Mouse (Mus musculus) yolk sac, embryonic 10.5 days (tissue): ENCODE measurements at regions not wholly inside any gene's neighbourhood (a gene's known extent, or its start where the extent isn't known, plus 50 kb on each side); places are given as distances from the start of the nearest gene placed in this dataset.

Source experiments
- DNase-seq: peaks from one replicate; pipeline ENCODE4 v3.0.0-alpha.2; 2017; ENCODE audit warnings: low spot score

DNA sequence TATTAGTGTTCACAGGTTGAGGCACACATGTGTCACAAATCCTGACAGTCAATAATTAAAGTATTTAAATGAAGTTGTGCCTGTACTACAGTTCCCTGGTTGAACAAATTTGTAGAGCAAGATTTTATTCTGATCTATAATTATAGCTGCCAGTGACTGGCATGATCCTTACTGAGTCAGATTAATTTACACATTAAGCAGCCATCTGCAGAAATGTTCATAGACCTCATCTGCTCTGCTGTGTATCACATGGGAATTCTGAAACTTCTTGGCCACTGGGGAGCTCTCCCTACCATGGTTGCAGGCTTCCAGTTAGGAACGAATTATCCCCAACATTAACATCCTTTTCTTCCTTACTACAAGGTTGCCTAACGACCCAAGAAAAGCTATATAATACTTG is 255.6 kb upstream of the Adgrl4 start:
- no peak for DNase-seq

DNA sequence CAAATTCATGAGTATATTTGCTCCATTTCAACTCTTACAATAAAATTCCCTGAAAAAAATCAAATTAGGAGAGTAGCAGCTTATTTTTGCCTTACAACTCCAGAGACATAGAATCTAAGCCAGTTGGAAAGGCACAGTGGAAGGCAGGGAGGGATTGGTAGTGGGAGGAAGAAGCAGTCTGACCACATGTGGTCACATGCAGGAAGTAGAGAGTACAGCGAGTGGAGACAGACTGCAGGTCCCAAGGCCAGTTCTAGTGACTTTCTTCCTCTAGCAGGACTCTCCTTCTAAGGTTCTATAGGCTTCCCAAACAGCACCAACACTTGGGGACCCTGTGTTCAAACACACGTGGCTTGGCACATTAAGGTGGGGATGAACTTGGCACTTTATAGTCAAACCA is 245.6 kb upstream of the Adgrl4 start:
- no peak for DNase-seq

DNA sequence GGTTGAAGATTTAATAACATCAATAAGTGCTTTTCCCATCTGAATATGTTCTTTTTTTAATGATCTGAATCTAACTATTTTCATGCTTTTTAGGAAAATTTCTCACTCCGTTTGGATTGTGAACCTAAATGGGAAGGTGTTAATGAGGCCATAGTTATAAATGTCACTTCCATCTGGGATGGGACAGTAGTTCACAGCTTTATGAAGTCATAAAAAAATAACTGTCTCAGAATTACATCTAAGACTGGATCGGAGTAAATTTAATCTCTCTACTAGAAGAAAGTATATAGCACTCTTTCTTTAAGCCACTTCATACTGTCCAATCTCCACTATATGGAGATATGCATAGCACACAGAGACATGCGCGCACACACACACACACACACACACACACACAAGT is 226.7 kb upstream of the Adgrl4 start:
- DNase-seq: no peak

DNA sequence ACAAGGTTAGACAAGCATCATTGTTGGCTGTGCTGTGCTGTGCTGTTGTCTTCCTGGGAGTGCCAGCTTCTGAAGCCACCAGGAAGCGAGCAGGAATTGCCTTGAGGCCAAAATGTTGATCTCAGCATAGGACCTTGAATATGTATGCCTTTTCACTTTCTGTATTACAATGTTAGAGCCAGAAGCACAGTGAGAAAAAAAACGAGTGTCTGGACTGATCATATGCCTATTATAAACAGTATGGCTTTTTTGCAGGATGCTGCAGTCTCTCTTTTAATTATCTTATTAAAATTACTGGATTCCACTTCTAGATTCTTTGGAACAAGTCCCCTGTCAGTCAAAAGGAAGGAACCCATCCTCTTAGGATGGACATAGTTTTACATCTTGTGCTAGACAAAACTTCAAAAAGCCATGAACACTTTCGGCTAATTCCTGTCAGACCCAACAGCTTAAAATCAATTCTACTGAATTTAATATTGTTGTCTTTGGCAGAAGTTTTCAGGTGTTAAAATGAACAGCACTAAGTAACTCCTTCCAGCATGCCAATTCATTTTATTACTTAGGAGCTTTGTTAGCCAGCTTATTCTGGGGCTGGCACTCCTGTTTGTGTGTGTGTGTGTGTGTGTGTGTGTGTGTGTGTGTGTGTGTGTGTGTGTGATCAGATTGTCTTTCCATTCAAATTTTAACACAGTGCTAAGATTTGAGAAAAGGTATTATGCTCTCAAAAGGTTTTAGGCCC is 220.8 kb upstream of the Adgrl4 start:
- DNase-seq: no peak

DNA sequence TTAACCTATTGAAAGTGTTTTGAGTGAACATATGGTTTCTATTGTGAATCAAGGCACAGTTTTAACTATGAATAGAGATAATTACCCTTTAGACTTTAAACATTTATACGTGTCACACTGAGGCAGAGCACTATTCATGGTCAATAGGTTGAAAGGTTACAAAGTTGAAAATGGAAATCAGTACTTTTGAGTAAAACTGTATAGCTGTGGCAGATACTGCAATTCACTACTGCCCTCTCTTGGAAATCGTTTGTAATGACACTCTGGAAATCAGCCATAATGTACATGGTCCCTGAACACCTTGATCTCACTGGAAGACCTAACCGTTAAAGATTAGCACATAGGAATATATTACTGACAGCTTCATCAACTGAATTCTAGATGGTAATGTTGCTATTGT is 215.3 kb upstream of the Adgrl4 start:
- no peak for DNase-seq

DNA sequence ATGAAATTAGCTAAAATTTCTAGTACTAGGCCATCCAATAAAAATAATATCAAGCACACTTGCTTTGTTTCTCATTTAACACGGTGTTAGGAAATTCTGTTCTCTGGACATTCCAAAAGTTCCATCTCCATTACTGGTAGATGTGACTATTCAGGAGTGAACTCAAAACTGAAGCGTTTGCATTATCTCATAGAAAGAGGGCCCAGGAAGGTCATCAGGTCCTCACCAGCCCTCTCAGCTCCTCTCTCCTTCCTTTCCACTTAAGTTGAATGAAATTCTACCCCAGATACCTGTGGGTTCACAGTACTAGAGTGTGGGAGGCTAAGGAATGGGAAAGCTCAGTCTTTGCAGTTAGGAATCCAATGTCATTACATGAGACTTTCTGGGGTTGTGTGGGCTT is 185.2 kb upstream of the Adgrl4 start:
- no peak for DNase-seq

DNA sequence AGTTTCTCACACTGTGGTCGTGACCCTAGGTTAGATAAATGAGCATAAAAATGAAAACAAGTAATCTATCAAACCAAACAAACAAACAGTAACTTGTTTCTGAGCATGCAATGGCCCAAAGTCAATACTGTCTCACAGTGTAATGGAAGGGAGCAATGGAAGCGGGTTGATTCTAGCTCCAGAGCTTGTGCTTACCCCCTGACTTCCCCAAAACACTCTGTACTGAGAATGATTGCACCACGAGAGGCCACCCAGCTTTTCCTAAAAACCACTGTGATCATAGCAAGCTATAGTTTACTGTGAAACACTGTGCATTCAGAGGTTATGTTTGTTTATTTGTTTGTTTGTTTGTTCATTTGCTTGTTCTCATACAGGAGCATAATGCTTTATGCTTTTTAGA is 174.9 kb upstream of the Adgrl4 start:
- DNase-seq: no peak

DNA sequence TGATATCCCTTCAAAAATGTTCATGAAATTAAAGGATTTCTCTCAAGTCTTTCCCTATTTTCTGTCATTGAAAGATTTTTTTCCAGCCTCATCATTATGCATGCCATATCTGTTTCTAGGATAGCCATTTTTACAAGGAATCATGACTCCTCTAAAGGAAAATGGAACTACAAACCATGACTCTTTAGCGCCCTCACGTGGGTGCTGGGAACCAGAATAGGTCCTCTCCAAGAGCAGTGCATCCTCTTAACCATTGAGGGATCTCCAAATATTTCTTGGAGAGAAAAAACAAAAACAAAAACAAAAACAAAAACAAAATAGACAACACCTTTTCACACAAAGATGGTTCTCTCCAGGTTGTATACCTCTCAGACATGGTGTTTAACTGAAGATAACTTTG is 172.0 kb upstream of the Adgrl4 start:
- DNase-seq: no peak

DNA sequence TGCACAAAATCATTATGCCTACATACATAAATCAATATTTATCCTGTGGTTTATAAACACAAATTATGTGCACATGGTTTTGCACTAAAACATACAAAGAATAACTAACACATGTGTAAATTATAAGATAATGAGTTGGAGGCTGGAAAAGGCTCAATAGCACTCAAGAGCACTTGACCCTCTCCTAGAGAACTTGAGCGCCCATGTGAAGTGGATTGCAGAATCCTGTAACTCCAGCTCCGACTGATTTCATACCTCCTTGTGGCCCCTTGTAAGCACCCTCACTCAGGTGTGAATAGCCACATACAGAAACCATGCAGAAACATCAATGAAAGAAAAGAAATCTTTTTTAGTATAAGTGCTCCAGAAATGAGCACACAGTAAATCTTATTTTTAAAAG is 168.2 kb upstream of the Adgrl4 start:
- no peak for DNase-seq

DNA sequence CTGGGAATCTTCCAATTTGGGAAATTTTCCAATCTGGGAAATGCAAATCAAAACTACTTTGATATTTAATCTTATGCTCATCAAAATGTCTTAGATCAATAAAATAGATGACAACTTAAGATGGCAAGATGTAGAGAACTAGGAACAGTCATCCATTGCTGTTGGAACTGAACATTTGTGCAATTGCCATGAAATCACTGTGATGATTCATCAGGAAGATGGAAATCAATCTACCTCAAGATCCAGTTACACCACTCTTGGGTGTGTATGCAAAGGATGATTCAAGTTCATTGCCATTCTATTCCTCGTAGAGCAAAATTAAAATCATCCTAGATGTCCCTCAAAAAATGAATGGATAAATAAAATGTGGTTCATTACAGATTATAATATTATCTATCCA is 153.9 kb upstream of the Adgrl4 start:
- DNase-seq: no peak

DNA sequence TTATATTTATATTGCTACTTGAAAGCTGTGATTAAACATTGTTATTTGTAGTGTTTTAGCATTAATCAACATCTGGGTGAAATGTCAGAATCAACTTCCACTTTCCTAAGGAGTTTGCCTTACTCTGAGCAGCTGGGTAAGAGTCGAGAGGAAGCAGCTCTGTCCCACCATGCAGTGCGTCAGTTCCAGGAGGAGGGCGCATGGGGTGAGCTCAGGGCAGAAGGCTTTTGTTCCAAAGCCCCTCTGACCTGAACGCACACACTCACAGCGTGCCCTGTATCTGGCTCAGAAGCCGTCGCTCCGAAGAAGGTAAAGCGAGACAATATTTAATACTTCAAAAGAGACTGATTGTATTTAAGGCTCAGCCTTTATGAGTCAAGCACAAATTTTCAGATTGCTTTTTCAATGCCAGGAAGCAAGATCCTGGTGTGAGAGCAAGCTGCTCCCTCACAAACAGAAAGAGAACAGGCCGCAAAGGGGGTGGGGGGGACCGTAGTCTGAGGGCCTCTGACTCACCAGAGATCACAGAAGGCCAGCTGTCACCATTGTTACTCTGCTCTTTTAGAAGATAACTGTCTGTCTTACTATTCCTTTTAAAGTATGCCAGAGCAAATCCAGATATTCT is 143.6 kb upstream of the Adgrl4 start:
- DNase-seq: peak; percentile 5

DNA sequence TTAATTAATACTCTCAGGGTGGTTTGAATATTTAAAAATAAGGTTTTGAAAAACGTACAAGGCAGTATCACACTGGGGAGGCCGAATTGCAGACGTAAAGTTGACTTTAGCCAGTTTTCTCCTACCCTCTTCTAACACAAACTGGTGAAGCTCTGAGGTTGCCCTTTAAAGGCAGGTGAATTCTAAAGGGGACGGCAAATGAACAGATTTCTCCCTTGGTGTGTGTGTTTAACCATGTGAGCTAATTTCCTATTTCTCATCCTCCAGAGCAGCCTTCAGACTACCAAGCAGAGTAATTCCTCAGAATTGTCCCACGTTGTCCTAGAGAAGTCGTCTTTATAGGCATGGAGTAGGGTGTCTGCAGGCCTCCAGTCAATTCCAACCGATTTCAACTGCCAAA is 143.1 kb upstream of the Adgrl4 start:
- DNase-seq: no peak

DNA sequence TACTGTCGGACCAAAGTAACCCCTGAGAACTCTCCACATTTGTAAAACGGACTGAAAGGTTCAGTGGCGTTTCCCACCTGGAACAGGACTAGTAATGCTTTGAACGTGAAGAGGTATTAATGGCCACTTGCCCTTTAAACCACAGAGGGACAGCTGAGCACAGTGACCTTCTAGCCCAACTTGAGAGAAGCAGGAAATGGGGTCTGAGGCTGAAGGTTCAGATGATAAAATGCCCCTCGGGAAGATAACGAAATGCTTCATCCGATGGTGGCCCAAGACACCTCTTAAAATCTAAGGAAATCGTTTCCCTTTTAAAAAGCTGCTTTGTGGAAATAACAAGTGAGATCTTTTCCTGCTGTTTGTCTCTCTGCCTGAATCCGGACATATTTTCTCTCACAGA is 142.7 kb upstream of the Adgrl4 start:
- no peak for DNase-seq

DNA sequence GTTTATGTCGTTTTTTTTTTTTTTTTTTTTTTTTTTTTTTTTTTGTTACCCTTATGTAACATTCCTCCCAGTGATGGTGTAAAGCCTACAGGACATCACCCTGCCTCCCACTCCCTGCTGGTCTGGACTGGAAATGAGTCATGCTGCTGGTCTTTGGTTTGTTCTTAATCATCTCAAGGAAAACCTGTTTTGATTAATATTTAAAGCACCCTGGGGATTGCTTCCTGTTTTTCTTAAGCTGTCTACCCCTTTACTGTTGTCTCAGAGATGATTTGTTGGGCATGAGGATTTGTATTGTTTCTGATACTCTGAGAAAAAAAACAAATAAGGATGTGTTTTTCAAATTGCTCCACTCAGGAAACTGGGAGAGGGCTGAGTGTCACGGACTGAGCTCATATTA is 139.4 kb upstream of the Adgrl4 start:
- DNase-seq: no peak

DNA sequence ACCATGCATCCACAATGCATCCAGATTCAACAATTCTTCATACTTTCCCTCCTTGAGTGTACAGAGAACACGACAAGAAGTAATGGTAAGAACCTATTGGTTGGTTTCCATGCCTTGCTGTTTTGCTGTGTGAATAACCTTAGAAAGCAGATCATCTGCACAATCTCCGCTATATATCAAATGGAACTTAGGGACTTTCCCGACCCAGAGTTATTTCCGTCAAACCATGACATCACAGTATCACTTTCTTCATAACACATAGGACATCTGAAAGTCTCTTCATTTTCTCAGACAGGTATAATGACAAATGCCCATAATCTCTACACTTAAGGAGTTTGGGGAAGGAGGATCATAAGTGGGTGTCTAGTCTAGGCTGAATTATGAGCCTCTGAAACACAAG is 132.3 kb upstream of the Adgrl4 start:
- DNase-seq: no peak

DNA sequence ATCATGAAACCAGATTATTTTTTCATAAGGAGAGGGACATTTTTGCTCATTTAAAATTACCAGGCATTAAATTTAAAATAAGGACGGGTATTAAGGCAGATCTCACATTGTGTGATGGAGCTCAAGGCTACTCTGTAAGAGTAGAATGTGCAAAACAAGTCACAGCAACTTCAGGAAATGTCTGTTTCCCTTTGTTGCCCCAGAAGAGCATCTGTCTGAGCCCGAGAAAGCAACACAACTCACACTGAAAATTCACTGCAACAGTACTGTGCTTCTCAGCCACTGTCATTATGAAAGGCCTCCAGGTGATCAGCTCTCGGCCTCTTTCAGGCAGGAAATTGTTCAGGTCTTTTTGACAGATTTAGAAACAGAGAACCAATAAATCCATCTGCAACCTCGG is 129.7 kb upstream of the Adgrl4 start:
- DNase-seq: no peak

DNA sequence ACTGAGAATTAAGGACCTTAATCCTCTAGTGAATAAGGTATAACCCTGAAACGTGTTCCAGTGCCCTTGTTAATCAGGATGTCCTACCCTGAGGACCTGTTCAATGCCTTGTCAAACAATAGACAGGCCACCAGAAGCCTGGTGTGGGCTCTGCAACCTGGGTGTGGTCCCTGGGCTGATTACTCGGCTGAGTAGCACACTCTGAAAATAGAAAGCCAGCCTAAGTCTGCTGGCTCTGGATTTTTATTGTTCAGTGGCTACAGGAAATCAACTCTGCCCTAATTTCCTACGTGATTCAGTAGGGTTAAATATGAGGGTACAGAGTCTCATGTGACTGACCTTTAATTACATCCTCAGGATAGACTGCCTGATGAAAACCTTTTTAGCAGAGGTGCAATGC is 113.9 kb upstream of the Adgrl4 start:
- DNase-seq: no peak

DNA sequence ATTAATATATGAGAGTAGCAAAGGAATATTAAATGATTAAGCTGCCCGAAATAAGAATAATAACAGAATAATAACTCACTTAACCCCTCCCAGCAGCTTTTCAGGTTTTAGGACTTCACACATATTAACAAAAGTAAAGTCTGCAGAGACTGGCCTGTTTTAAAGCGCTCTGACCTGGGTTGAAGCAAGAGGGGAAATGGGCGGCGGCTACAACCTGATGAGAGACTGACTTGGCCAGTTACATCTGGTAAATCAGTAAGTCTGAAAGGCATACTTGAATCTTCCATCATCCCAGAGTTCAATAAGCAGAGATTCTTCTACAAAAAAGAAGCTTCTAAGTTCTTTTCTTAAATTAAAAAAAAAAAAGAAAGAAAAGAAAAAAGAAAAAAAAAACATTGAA is 107.9 kb upstream of the Adgrl4 start:
- DNase-seq: no peak

DNA sequence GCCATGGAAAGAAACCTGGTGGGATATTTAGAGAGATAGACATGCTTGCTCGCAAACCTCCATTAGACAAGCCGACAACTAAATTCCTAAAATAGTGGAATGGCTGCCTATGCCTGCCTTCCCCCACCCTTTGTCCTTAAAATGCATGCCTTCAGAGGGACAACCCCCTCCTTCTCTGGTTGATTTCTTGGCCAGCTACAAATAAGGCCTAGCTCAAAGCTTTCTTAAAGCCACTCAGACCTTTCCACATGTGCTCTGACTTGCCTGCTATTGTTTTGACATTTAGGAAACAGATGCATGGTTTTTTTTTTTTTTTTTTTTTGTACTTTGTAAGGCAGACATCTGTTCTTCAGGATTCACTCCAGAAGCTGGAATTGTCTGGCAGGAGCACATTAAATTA is 105.8 kb upstream of the Adgrl4 start:
- no peak for DNase-seq

DNA sequence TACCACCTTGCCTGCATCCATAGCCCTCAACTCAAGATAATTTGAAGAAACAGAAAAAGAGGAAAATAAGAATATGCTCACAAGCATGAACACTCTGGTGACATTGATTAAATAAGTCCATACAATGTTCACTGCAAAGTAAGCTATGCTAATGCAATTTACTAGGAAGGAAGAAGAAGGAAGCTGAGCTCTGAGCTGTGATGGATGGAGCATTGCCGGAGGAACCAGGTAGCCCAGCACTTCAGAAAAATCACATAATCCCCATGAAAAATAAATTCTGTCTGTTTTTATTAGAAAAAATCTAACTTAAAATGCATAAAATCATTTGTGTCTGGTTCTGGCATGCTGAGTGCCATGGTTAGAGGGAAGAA is 105.4 kb upstream of the Adgrl4 start:
- DNase-seq: no peak

DNA sequence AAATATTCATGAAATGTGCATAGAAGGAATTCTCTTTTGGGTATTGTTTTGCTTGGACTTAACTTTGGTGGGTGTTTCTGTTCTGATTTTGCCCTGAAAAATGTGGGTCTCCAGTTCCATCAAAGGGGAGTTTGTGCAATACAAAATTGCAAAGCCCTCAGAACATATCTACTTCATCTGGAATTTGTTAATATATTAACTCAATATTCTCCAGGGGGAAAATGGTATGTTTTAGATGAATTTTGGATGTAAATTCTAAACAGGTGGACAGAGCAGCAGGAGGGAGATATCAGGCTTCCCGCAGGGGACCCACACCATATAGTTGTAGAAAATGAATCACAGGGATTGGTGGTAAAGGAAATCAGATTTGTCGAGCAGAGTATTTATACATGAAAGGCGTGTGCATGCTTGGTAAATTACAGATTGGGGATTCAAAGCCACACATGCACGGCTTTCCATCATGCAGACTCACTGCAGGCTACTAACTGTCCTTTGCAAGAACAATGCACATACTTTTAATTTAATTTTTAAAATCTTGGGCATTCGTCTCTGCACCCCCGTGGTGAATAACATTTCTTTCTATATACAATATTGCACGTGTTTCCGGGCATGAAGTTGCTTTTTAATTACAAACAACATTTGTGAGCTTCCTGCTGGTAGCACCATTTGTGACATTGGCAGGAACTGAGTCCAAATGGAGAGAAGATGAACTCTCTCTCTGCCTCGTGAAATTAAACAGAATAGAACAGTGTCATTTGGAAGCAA is 104.8 kb upstream of the Adgrl4 start:
- DNase-seq: no peak

DNA sequence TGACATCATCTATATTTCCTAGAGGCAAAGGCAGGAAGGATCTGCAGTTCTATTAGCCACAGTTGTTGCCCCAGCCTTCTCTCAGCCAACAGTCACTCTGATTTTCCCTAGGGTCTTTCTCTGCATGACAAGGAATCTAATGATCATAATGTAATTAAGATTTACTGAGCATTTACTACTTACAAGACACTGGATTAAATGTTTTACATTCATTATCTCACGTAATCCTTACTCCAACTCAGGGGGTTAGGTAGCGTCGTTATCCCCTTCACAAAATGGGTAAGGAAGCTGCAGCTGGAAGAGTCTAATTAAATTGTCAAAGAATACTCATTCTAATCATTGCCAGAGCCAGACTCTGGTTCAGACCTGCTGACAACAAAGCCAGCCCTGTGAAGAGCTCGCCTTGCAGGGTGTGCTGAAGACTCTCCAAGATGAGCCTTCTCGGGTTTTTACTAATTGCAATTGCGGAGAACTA is 103.8 kb upstream of the Adgrl4 start:
- no peak for DNase-seq

DNA sequence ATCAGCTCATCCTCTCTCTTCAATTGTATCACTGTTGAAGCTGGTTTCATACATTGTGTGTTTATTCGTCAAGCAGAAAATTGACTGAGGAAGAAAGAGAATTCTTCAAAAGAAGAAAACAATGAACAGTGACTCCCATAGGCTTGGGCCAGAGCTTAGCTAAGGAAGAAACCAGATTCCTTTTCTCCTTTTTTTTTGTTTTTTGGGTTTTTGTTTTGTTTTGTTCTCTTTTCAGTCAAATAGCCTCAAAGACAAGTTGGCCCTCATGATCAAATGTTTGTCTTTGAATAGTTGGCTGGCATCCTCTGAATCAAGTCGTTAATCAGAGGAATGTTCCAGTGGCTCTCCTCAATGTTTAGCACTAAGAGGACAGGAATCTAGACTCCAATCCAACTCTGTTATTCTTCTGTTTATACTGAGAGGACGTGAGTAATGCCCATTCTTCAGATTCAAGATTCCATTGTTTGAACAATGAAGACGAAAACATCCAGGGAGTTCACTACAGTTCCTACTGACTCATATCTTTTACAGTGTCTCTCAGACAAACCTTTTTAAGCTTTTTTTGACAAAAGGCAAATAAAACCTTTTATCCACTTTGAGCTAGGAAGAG is 86.1 kb upstream of the Adgrl4 start:
- DNase-seq: no peak
